Mouse (Mus musculus): ENCODE data around the gene Lman1l.

Gene Lman1l

DNA sequence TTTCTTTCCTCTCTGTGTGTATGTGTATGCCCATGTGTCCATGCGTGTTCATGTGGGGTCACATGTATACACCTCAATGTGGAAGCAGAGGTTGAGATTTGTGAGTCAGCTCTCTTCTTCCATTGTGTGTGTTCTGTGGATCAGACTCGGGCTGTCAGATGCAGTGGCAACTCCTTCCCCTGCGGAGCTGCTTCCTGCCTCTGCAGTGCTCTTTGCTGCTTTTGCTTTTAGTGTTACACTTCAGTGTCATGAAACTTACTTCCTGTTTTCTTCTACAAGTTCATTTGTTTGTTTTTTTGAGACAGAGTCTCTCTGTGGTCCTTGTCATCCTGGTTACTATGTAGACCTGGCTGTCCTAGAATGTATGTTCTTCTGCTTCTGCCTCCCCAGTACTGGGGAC lies 35.6 kb downstream of the Lman1l start:
- DNase-seq (ENCODE audit: low read depth, low spot score): no peak

DNA sequence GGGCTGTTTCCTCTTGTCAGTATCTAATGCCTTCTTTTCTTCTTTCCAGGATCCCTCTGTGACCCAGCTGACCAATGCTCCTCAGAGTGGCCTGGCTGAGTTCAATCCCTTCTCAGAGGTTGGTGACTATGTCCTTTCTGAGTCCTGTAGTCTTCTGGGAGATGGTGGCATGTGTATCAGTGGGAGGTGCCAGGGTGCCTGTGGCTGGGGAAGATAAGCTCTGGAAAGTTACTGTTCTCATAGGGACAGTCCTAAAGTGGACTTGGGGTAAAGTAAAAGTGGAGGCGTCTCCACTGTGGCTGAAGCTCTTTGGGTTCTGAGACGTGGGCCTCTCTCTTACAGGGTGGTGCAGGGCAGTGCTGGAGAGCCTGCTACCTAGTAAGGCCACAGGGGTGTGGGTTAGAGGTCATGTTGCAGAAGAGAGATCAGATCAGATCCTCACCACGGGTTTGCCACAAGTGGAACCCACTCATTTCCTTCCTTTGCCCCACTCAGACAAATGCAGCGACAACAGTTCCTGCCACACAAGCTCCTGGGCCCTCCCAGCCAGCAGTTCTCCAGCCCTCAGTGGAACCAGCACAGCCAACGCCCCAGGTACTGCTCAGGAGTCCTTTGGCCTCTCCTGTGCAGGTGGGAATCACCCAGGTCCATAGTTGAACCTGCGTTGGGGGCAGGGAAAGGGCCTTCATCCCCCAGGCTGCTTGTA lies 43.3 kb downstream of the Lman1l start:
- no peak for DNase-seq (ENCODE audit: low read depth, low spot score)

GRCm38 (mm10) chr9:57575577-57575976 lies 45.0 kb downstream of the Lman1l start:
- DNase-seq (ENCODE audit: low read depth, low spot score): no peak

DNA sequence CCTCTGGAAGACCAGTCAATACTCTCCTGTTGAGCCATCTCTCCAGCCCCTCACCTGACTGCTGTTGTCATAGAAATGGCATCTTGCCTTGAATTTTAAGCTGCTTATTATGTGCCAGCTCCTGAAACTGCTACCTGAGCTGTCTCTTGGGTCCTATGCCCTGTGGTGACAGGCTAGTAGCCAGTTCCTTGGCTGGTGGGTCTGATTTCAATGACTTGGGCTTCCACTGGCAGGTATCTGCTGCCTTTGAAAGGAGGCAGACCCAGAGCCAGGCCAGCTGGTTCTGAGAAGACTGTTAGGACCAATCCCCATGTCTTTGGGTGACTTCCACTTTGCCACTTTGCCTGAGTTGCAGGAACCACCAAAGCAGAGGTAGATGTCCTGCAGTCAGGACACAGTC lies 46.2 kb downstream of the Lman1l start:
- no peak for DNase-seq (ENCODE audit: low read depth, low spot score)

DNA sequence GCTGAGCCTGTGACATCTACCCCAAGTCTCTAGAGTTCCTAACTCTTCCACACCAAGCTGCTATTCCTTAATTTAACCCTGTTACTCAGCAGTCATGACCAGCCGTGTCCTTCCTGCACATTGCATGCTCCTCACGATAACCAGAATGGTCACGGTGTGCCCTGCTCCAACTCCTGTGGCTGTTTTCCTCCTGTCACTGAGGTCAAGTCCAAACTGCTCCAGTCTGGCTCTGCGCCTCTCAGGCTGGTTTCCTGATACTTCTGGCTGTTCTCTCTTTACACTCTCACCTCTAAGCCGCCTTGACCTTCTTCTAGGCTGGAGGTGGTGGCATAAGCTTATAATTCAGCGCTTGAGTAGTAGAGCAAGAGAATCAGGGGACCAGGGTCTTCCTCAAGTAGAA lies 52.1 kb downstream of the Lman1l start:
- no peak for DNase-seq (ENCODE audit: low read depth, low spot score)

DNA sequence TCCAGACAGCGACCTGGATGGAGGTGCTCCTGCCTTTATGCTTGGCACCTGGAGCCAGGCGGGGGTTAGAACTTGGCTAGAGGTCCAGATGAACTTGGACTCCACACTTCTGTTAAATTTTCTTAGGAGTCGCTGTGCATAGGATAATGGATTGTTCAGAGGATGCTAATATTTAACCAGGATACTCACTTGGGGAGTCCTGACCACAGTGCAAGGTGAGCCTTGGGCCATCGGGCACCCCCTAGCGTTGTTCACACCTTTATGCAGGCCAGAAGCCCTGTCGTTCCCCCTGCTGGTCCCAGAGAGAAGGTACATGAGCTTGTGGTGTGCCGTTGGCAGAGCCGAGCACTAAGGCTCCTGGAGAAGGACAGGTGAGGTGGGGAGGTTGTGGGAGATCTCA lies 53.7 kb downstream of the Lman1l start:
- peak; percentile 72 for DNase-seq (ENCODE audit: low read depth, low spot score)

- no peak for DNase-seq (ENCODE audit: low read depth, low spot score)
These were observed 54.8 kb downstream of the Lman1l start for GRCm38 (mm10) chr9:57565741-57566221.

DNA sequence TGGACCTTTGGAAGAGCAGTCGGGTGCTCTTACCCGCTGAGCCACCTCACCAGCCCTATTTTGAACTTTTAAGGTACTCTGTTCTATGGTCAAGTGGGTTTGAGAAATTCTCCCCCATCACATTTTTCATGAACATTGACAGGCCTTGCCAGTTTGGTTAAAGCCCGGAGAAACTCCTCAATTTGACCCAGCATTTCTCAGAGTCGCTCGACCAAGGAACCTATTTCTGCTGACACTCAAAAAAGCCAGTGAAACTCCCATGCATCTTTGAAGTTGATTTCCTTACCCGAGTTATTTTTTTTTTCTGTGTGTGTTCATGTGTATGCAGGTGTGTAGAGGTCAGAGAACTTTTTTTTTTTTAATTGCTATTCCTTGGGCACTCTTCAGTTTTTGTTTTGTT lies 56.0 kb downstream of the Lman1l start:
- DNase-seq (ENCODE audit: low read depth, low spot score): no peak

DNA sequence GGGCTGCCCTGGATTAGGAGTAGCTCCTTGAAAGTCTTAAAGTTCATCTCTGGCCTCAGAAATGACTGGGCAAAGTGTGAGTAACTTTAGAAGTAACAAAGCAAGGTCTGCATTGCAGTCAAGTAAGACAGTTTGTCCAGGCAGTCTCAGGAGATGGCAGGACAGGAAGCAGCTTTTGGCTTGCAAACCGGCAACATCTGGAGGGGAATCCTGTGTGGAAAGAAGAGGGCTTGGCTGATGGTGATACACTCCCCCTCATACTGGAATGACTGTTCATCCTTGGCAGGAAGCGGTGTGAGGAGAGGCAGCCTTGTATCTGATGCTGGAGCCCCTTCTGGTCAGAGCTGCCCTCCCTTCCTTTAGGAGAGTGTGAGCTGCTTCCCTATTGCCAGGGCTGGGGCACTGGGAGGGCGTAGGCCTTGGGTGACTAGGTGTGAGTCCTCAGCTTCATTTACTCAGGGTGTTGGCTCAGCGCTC lies 57.6 kb downstream of the Lman1l start:
- no peak for DNase-seq (ENCODE audit: low read depth, low spot score)

- no peak for DNase-seq (ENCODE audit: low read depth, low spot score)
These were observed 58.9 kb downstream of the Lman1l start for GRCm38 (mm10) chr9:57561711-57562099.

- peak; percentile 93 for DNase-seq (ENCODE audit: low read depth, low spot score)
These were observed 59.5 kb downstream of the Lman1l start, which contains the start of gene Scamp2 for GRCm38 (mm10) chr9:57560861-57561710. Gene Scamp2, plus strand, starts transcription at chr9:57560943.

DNA sequence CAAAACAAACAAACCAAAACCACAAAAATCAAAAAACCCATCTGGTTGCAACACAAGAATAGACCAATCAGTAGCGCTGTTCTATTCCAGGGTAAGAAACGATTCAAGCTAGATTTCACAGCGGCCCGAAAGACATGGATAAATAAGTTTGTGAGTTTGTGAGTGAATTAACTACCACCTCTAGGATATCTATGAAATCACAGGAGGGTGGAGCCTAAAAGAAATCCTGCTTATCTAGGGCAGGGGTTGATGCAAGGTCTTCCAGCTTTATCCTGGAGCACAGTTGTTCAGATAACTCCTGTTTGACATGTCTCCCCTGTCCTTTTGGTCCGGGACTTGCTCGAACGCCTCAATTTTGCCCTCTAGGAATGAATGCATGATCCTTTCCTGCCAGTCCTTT lies 60.3 kb downstream of the Lman1l start:
- no peak for DNase-seq (ENCODE audit: low read depth, low spot score)

GRCm38 (mm10) chr9:57559568-57559967 lies 61.0 kb downstream of the Lman1l start:
- no peak for DNase-seq (ENCODE audit: low read depth, low spot score)

DNA sequence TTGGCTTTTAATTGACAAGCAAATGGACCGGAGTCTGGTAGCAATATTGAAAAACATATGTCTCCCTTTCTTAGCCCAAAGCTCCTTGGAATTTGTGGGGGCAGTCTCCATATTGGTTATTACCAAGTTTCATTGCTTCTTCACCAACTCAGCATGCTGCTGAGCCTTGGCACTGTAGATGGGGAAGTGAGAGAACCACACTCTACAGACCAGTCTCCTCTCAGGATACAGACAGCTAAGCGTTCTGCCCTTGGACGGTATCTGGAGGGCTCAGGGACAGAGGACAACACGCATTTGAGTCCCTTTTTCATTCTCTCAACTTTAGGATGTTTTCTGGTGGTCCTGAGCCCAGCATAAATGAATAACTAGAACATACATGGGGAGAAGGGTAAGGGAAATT lies 61.9 kb downstream of the Lman1l start:
- DNase-seq (ENCODE audit: low read depth, low spot score): no peak

DNA sequence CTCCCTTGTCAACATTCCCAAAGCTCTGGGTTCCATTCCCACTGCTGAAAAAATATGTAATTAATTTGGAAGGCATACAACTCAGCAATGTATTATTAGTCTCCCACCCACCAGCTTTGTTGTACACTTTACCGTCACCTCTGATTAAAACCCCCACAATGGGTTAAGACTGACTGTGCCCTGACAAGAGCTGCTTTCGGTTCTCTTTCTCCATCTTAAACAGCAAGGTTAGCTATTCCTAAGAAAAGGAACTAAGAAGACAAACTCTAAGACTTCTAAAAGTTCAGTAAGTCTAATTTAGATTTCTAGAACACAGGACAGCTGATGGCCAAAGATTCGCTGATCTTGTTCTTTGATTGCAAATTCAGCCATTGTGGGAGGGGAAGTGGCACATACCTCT lies 63.4 kb downstream of the Lman1l start:
- no peak for DNase-seq (ENCODE audit: low read depth, low spot score)
